Mouse (Mus musculus) MEL (cell line): Measurements from ENCODE around the gene Padi6. TPM values are rescaled to one million over a fixed set of nuclear protein-coding genes. Genes with fewer than 3 reads are reported as not detected.

Experiments used
- DNase-seq: peaks from one replicate; pipeline ENCODE4 v3.0.0; 2011; ENCODE audit warnings: low read depth, low spot score
- H3K27ac ChIP-seq: 2 replicates; pipeline ENCODE4 v1.5.1; 2012; ENCODE audit warnings: low read depth, mild to moderate bottlenecking, control low read depth, low read length, moderate library complexity; ENCODE audit not compliant: control insufficient read depth
- H3K27me3 ChIP-seq, 2 experiments: fragments of 150-350 bp in 1 of 2; sonication (generic) in 1 of 2; 2 replicates each; pipeline ENCODE4 v1.6.1; 2012; ENCODE audit warnings: low read length in 2 of 2, mild to moderate bottlenecking in 2 of 2, improper control_type of control experiment in 1 of 2, moderate library complexity in 1 of 2; ENCODE audit not compliant: insufficient read depth in 2 of 2, control insufficient read depth in 1 of 2
- H3K36me3 ChIP-seq, 2 experiments: 2 replicates each; pipeline ENCODE4 v1.6.1; 2012 to 2014; ENCODE audit warnings: low read length in 2 of 2, improper control_type of control experiment in 1 of 2, inconsistent platforms in 1 of 2, mild to moderate bottlenecking in 1 of 2; ENCODE audit not compliant: insufficient read depth in 2 of 2, control insufficient read depth in 1 of 2
- H3K4me1 ChIP-seq, 2 experiments: fragments of 150-350 bp in 1 of 2; sonication (generic) in 1 of 2; 2 replicates each; pipeline ENCODE4 v1.6.1; 2012; ENCODE audit warnings: low read length in 2 of 2, improper control_type of control experiment in 1 of 2, mild to moderate bottlenecking in 1 of 2; ENCODE audit not compliant: insufficient read depth in 2 of 2, control insufficient read depth in 1 of 2
- H3K4me3 ChIP-seq, 2 experiments: fragments of 150-350 bp in 1 of 2; sonication (generic) in 1 of 2; 2 replicates each; pipeline ENCODE4 v1.5.1; 2012; ENCODE audit warnings: low read depth in 2 of 2, low read length in 2 of 2, mild to moderate bottlenecking in 2 of 2, moderate library complexity in 2 of 2, control low read depth in 1 of 2, improper control_type of control experiment in 1 of 2; ENCODE audit not compliant: control insufficient read depth in 1 of 2, insufficient read depth in 1 of 2
- H3K79me2 ChIP-seq: 2 replicates; pipeline ENCODE4 v1.6.1; 2012; ENCODE audit warnings: mild to moderate bottlenecking, low read length, moderate library complexity; ENCODE audit not compliant: control insufficient read depth, poor library complexity, insufficient read depth
- H3K9ac ChIP-seq: 2 replicates; pipeline ENCODE4 v1.6.1; 2012; ENCODE audit warnings: low read depth, mild to moderate bottlenecking, control low read depth, low read length, moderate library complexity; ENCODE audit not compliant: control insufficient read depth, poor library complexity, severe bottlenecking
- H3K9me3 ChIP-seq: fragments of 150-350 bp; sonication (generic); replicated peaks from 2 replicates; pipeline ENCODE4 v1.6.1; 2012; ENCODE audit warnings: mild to moderate bottlenecking, low read length, improper control_type of control experiment, moderate library complexity; ENCODE audit not compliant: insufficient read depth
- CHD1 ChIP-seq: IDR thresholded peaks from 2 replicates; pipeline ENCODE4 v1.6.1; 2012; ENCODE audit warnings: low read depth, mild to moderate bottlenecking, inconsistent platforms, low read length, improper control_type of control experiment
- CHD2 ChIP-seq: IDR thresholded peaks from 2 replicates; pipeline ENCODE4 v1.6.1; 2011; ENCODE audit warnings: low read length, improper control_type of control experiment
- CTCF ChIP-seq, 3 experiments: IDR thresholded peaks in 2 of 3; conservative IDR thresholded peaks in 1 of 3; 2 replicates each; pipeline ENCODE4 v1.5.1; 2011 to 2012; ENCODE audit warnings: low read length in 3 of 3, low read depth in 2 of 3, mild to moderate bottlenecking in 2 of 3, improper control_type of control experiment in 1 of 3, inconsistent platforms in 1 of 3, mixed read lengths in 1 of 3, moderate library complexity in 1 of 3; ENCODE audit not compliant: control insufficient read depth in 1 of 3, insufficient read depth in 1 of 3, poor library complexity in 1 of 3, severe bottlenecking in 1 of 3
- E2F4 ChIP-seq: IDR thresholded peaks from 2 replicates; pipeline ENCODE4 v1.6.1; 2011; ENCODE audit warnings: low read depth, low read length, improper control_type of control experiment, borderline replicate concordance
- ELF1 ChIP-seq: IDR thresholded peaks from 2 replicates; pipeline ENCODE4 v1.6.1; 2014; ENCODE audit warnings: low read depth, mild to moderate bottlenecking, inconsistent platforms, low read length, improper control_type of control experiment, moderate library complexity
- EP300 ChIP-seq, 2 experiments: IDR thresholded peaks; 2 replicates each; pipeline ENCODE4 v1.6.1; 2011; ENCODE audit warnings: improper control_type of control experiment in 2 of 2, low read length in 2 of 2, low read depth in 1 of 2, mild to moderate bottlenecking in 1 of 2
- HCFC1 ChIP-seq: IDR thresholded peaks from 2 replicates; pipeline ENCODE4 v1.6.1; 2012; ENCODE audit warnings: low read depth, mild to moderate bottlenecking, inconsistent platforms, low read length, improper control_type of control experiment, moderate library complexity
- JUND ChIP-seq: IDR thresholded peaks from 2 replicates; pipeline ENCODE4 v1.6.1; 2011; ENCODE audit warnings: low read depth, mild to moderate bottlenecking, improper control_type of control experiment, low read length
- KAT2A ChIP-seq: conservative IDR thresholded peaks from 2 replicates; pipeline ENCODE4 v1.6.1; 2012; ENCODE audit warnings: low read depth, low read length, improper control_type of control experiment, inconsistent platforms
- MEF2A ChIP-seq: IDR thresholded peaks from 2 replicates; pipeline ENCODE4 v1.6.1; 2014; ENCODE audit warnings: low read depth, mild to moderate bottlenecking, inconsistent platforms, low read length, improper control_type of control experiment; ENCODE audit not compliant: poor library complexity, insufficient replicate concordance, severe bottlenecking; ENCODE audit errors: extremely low read depth
- MXI1 ChIP-seq: IDR thresholded peaks from 2 replicates; pipeline ENCODE4 v1.6.1; 2011; ENCODE audit warnings: mild to moderate bottlenecking, low read depth, low read length, improper control_type of control experiment
- MYB ChIP-seq: IDR thresholded peaks from 2 replicates; pipeline ENCODE4 v1.6.1; 2011; ENCODE audit warnings: mild to moderate bottlenecking, low read depth, low read length, improper control_type of control experiment
- MYC ChIP-seq: IDR thresholded peaks from 2 replicates; pipeline ENCODE4 v1.6.1; 2011; ENCODE audit warnings: low read depth, mild to moderate bottlenecking, low read length, improper control_type of control experiment, moderate library complexity
- POLR2AphosphoS5 ChIP-seq: IDR thresholded peaks from 2 replicates; pipeline ENCODE4 v1.6.1; 2012; ENCODE audit warnings: low read depth, borderline replicate concordance, mild to moderate bottlenecking, inconsistent platforms, low read length, moderate library complexity, mixed read lengths
- RAD21 ChIP-seq: IDR thresholded peaks from 2 replicates; pipeline ENCODE4 v1.6.1; 2011; ENCODE audit warnings: mild to moderate bottlenecking, low read depth, low read length, improper control_type of control experiment
- RCOR1 ChIP-seq: IDR thresholded peaks from 2 replicates; pipeline ENCODE4 v1.6.1; 2012; ENCODE audit warnings: low read depth, mild to moderate bottlenecking, inconsistent platforms, low read length, improper control_type of control experiment
- SIN3A ChIP-seq: IDR thresholded peaks from 2 replicates; pipeline ENCODE4 v1.6.1; 2012; ENCODE audit warnings: low read length, improper control_type of control experiment, inconsistent platforms
- SMC3 ChIP-seq: IDR thresholded peaks from 2 replicates; pipeline ENCODE4 v1.6.1; 2011; ENCODE audit warnings: low read depth, low read length, improper control_type of control experiment
- TBP ChIP-seq: IDR thresholded peaks from 2 replicates; pipeline ENCODE4 v1.8.0; 2011; ENCODE audit warnings: low read depth, low read length, improper control_type of control experiment
- TCF12 ChIP-seq: IDR thresholded peaks from 2 replicates; pipeline ENCODE4 v1.6.1; 2014; ENCODE audit warnings: low read depth, mild to moderate bottlenecking, inconsistent platforms, low read length, improper control_type of control experiment, moderate library complexity
- USF1 ChIP-seq: IDR thresholded peaks from 2 replicates; pipeline ENCODE4 v1.6.1; 2014; ENCODE audit warnings: low read depth, mild to moderate bottlenecking, inconsistent platforms, low read length, improper control_type of control experiment, moderate library complexity
- ZC3H11A ChIP-seq: IDR thresholded peaks from 2 replicates; pipeline ENCODE4 v1.6.1; 2012; ENCODE audit warnings: low read depth, mild to moderate bottlenecking, inconsistent platforms, low read length, improper control_type of control experiment
- ZMIZ1 ChIP-seq: IDR thresholded peaks from 2 replicates; pipeline ENCODE4 v1.6.1; 2012; ENCODE audit warnings: low read depth, mild to moderate bottlenecking, inconsistent platforms, low read length, improper control_type of control experiment, moderate library complexity
- polyA plus RNA-seq, 2 experiments: library from polyadenylated mRNA; stranded (reverse) in 1 of 2; unstranded in 1 of 2; fragments of >175 nt in 1 of 2; fragments of >200 nt in 1 of 2; gene quantifications; 2 replicates each; pipeline versions ENCODE4 v1.2.1 to v1.2.4; 2012; ENCODE audit warnings: low replicate concordance in 2 of 2, low read depth in 1 of 2; ENCODE audit not compliant: insufficient read length in 2 of 2, insufficient read depth in 1 of 2, missing spikeins in 1 of 2
- total RNA-seq: library from RNA; depleted of rRNA; stranded (reverse); fragments of 300-350 nt; gene quantifications from 2 replicates; pipeline ENCODE4 v1.2.3, GENCODE M21; 2012

Gene Padi6
- total and polyA plus RNA-seq, 3 experiments: not detected

GRCm38 (mm10) chr4:140724739-140725138, 17.7 kb downstream of the Padi6 start:
- TF ChIP-seq E2F4: no peak
- no peak for TF ChIP-seq CHD1
- no peak for TF ChIP-seq RCOR1
- TF ChIP-seq EP300 (IDR thresholded peaks at IDR 0.05; ENCODE audit: low read depth in 1 of 2, low read length in 2 of 2): no peak
- TF ChIP-seq MEF2A: no peak
- no peak for TF ChIP-seq HCFC1
- TF ChIP-seq CHD2: no peak
- TF ChIP-seq POLR2AphosphoS5: no peak
- no peak for TF ChIP-seq TCF12
- TF ChIP-seq SIN3A: no peak
- no peak for TF ChIP-seq MYB
- no peak for TF ChIP-seq ZMIZ1
- TF ChIP-seq JUND: no peak
- TF ChIP-seq ELF1: no peak
- H3K9me3 ChIP-seq: no peaks in the 10 kb centered on the region
- H3K27me3 ChIP-seq: no peaks in the 10 kb centered on the region
- DNase-seq: no peak
- H3K36me3 ChIP-seq: peaks cover 0 to 8% of the 10 kb centered on the region in 2 experiments; a peak in 2 of 4 replicates
- no peak overlapping the region for H3K9ac ChIP-seq
- H3K27ac ChIP-seq: no peak overlapping the region
- no peak overlapping the region for H3K4me3 ChIP-seq
- H3K79me2 ChIP-seq: no peaks in the 10 kb centered on the region
- H3K4me1 ChIP-seq: no peaks in the 10 kb centered on the region

- no peaks in the 10 kb centered on the region for H3K27me3 ChIP-seq
- H3K4me1 ChIP-seq: no peaks in the 10 kb centered on the region
- TF ChIP-seq KAT2A: no peak
- TF ChIP-seq ZC3H11A: peak; percentile 45
- no peak for TF ChIP-seq SIN3A
- 0 out of 2 replicates have a peak, but pooled peaks have one; percentile 38 for TF ChIP-seq TBP
- TF ChIP-seq MYC: no peak
- TF ChIP-seq TCF12: no peak
- TF ChIP-seq RAD21: peak; percentile 49
- TF ChIP-seq CTCF (IDR thresholded peaks at IDR 0.05 in 2 of 3, conservative IDR thresholded peaks at IDR 0.05 in 1 of 3; ENCODE audit: control insufficient read depth in 1 of 3, insufficient read depth in 1 of 3, low read depth in 2 of 3, low read length in 3 of 3, poor library complexity in 1 of 3, severe bottlenecking in 1 of 3): peak; percentile 70 to 87 (median 77)
- TF ChIP-seq SMC3: peak; percentile 65
- no peak for TF ChIP-seq USF1
- TF ChIP-seq MXI1: no peak
- DNase-seq: peak; percentile 72
- no peak overlapping the region for H3K27ac ChIP-seq
- peaks cover 0 to 11% of the 10 kb centered on the region in 2 experiments; a peak in 2 of 4 replicates for H3K36me3 ChIP-seq
- H3K4me3 ChIP-seq: no peak overlapping the region
- H3K79me2 ChIP-seq: no peaks in the 10 kb centered on the region
- no peak overlapping the region for H3K9ac ChIP-seq
- H3K9me3 ChIP-seq: no peaks in the 10 kb centered on the region
Observed at GRCm38 (mm10) chr4:140723801-140724200, 18.6 kb downstream of the Padi6 start.
